41 mouse cellular contexts compared by ENCODE assay signal in genomic region chr14:51015780-51016179, GRCm38 (mm10). TPM values are rescaled to one million over a fixed set of nuclear protein-coding genes. Genes with fewer than 3 reads are reported as not detected.
"Had no signal": no experiment of that assay in that cellular context is flagged by ENCODE, and none has a peak within 500 bp of the region (broad histone marks: within the 10 kb centered on the region; RNA-seq: fewer than 3 reads in every experiment).

No protein-coding gene starts in this region.

- H3K27ac ChIP-seq: limb, embryonic 10.5 days; limb, embryonic 12.5 days; limb, embryonic 13.5 days; limb, embryonic 15.5 days; liver, embryonic 12.5 days; liver, embryonic 13.5 days; liver, embryonic 14.5 days; liver, embryonic 15.5 days; lung, embryonic 15.5 days; macrophage; midbrain, embryonic 10.5 days; midbrain, embryonic 12.5 days; midbrain, embryonic 13.5 days; midbrain, embryonic 15.5 days; neural tube, embryonic 12.5 days had no signal

- H3K4me2 ChIP-seq: limb, embryonic 12.5 days; limb, embryonic 13.5 days; limb, embryonic 15.5 days; liver, embryonic 11.5 days; liver, embryonic 12.5 days; liver, embryonic 13.5 days; liver, embryonic 15.5 days; lung, embryonic 14.5 days; lung, embryonic 15.5 days; midbrain, embryonic 11.5 days; midbrain, embryonic 12.5 days; midbrain, embryonic 13.5 days; midbrain, embryonic 15.5 days; neural tube, embryonic 12.5 days had no signal

- H3K4me1 ChIP-seq: limb, embryonic 10.5 days; limb, embryonic 12.5 days; limb, embryonic 13.5 days; limb, embryonic 15.5 days; liver, embryonic 12.5 days; liver, embryonic 13.5 days; liver, embryonic 15.5 days; lung, embryonic 15.5 days; megakaryocyte, embryonic 14.5 days; midbrain, embryonic 10.5 days; midbrain, embryonic 12.5 days; midbrain, embryonic 13.5 days; midbrain, embryonic 15.5 days; neural tube, embryonic 12.5 days had no signal

- H3K27me3 ChIP-seq: limb, embryonic 12.5 days; limb, embryonic 13.5 days; limb, embryonic 15.5 days; liver, embryonic 12.5 days; liver, embryonic 13.5 days; liver, embryonic 15.5 days; lung, embryonic 15.5 days; megakaryocyte, embryonic 14.5 days; midbrain, embryonic 12.5 days; midbrain, embryonic 13.5 days; midbrain, embryonic 15.5 days; neural tube, embryonic 12.5 days had no signal

- H3K4me3 ChIP-seq: limb, embryonic 10.5 days; limb, embryonic 12.5 days; limb, embryonic 13.5 days; limb, embryonic 15.5 days; liver, embryonic 12.5 days; liver, embryonic 13.5 days; liver, embryonic 15.5 days; lung, embryonic 15.5 days; megakaryocyte, embryonic 14.5 days; midbrain, embryonic 10.5 days; midbrain, embryonic 12.5 days; midbrain, embryonic 13.5 days; midbrain, embryonic 15.5 days; myocyte; neural tube, embryonic 12.5 days had no signal

- H3K9me3 ChIP-seq: limb, embryonic 10.5 days; limb, embryonic 13.5 days; limb, embryonic 15.5 days; liver, embryonic 12.5 days; liver, embryonic 13.5 days; liver, embryonic 15.5 days; lung, embryonic 15.5 days; midbrain, embryonic 10.5 days; midbrain, embryonic 12.5 days; midbrain, embryonic 13.5 days; midbrain, embryonic 15.5 days; neural tube, embryonic 12.5 days had no signal

- ATAC-seq: liver, embryonic 12.5 days; liver, postnatal 0 days; lung, postnatal 0 days; midbrain, embryonic 13.5 days; midbrain, embryonic 15.5 days; midbrain, embryonic 16.5 days had no signal

- H3K36me3 ChIP-seq: limb, embryonic 10.5 days; limb, embryonic 12.5 days; limb, embryonic 13.5 days; limb, embryonic 15.5 days; liver, embryonic 12.5 days; liver, embryonic 13.5 days; liver, embryonic 15.5 days; lung, embryonic 15.5 days; midbrain, embryonic 10.5 days; midbrain, embryonic 12.5 days; midbrain, embryonic 13.5 days; midbrain, embryonic 15.5 days; neural tube, embryonic 12.5 days had no signal

- H3K9ac ChIP-seq: limb, embryonic 12.5 days; limb, embryonic 13.5 days; limb, embryonic 15.5 days; liver, embryonic 12.5 days; liver, embryonic 13.5 days; liver, embryonic 14.5 days; liver, embryonic 15.5 days; liver, postnatal 0 days; lung, embryonic 14.5 days; lung, embryonic 15.5 days; midbrain, embryonic 12.5 days; midbrain, embryonic 13.5 days; midbrain, embryonic 15.5 days; neural tube, embryonic 12.5 days had no signal

RNA-seq across cellular contexts. Expression of gene Rnase10, which starts 8.2 kb away (rescaled TPM):
- total RNA-seq: megakaryocyte, adult 5-6 weeks; megakaryocyte-erythroid progenitor cell, adult 5-6 weeks; midbrain, postnatal 0 days; monocyte, adult 5-6 weeks had no signal
- polyA plus RNA-seq: limb, embryonic 10.5 days; limb, embryonic 11.5 days; limb, embryonic 12.5 days; limb, embryonic 13.5 days; liver, embryonic 11.5 days; liver, embryonic 13.5 days; liver, embryonic 14.5 days; liver, postnatal 0 days; lung, embryonic 14.5 days; macrophage; midbrain, embryonic 10.5 days; midbrain, embryonic 11.5 days; midbrain, embryonic 12.5 days; midbrain, embryonic 13.5 days; midbrain, embryonic 14.5 days; midbrain, embryonic 15.5 days; midbrain, embryonic 16.5 days; midbrain, postnatal 0 days; neural tube, embryonic 11.5 days; neural tube, embryonic 12.5 days had no signal

RNA-seq across cellular contexts. Expression of gene Rnase9, which starts 25.9 kb away (rescaled TPM):
- total RNA-seq: left cerebral cortex, postnatal 10 days; left cerebral cortex, postnatal 14 days; left cerebral cortex, postnatal 25 days; left cerebral cortex, postnatal 36 days; left cerebral cortex, postnatal 4 days; liver, adult 2 months; megakaryocyte progenitor cell, adult 5-6 weeks; megakaryocyte-erythroid progenitor cell, adult 5-6 weeks; midbrain, postnatal 0 days; monocyte, adult 5-6 weeks had no signal
- polyA plus RNA-seq: limb, embryonic 10.5 days; limb, embryonic 11.5 days; limb, embryonic 12.5 days; limb, embryonic 13.5 days; limb, embryonic 14.5 days; limb, embryonic 15.5 days; liver, adult 2 months; liver, embryonic 11.5 days; liver, embryonic 12.5 days; liver, embryonic 13.5 days; liver, embryonic 14.5 days; liver, embryonic 15.5 days; liver, embryonic 16.5 days; liver, postnatal 0 days; lung, adult 2 months; lung, embryonic 14.5 days; lung, embryonic 15.5 days; lung, embryonic 16.5 days; lung, postnatal 0 days; macrophage; midbrain, embryonic 10.5 days; midbrain, embryonic 11.5 days; midbrain, embryonic 12.5 days; midbrain, embryonic 13.5 days; midbrain, embryonic 14.5 days; midbrain, embryonic 15.5 days; midbrain, embryonic 16.5 days; midbrain, postnatal 0 days; myocyte; neural tube, embryonic 11.5 days; neural tube, embryonic 12.5 days had no signal

RNA-seq across cellular contexts. Expression of gene Rnase11, which starts 34.2 kb away (rescaled TPM):
- total RNA-seq: left cerebral cortex, postnatal 10 days; left cerebral cortex, postnatal 14 days; left cerebral cortex, postnatal 25 days; left cerebral cortex, postnatal 36 days; left cerebral cortex, postnatal 4 days; liver, adult 2 months; megakaryocyte progenitor cell, adult 5-6 weeks; megakaryocyte, adult 5-6 weeks; megakaryocyte-erythroid progenitor cell, adult 5-6 weeks; midbrain, postnatal 0 days; monocyte, adult 5-6 weeks had no signal
- polyA plus RNA-seq: limb, embryonic 10.5 days; limb, embryonic 11.5 days; limb, embryonic 12.5 days; limb, embryonic 13.5 days; limb, embryonic 14.5 days; limb, embryonic 15.5 days; liver, adult 2 months; liver, embryonic 11.5 days; liver, embryonic 12.5 days; liver, embryonic 13.5 days; liver, embryonic 14.5 days; liver, embryonic 15.5 days; liver, embryonic 16.5 days; liver, postnatal 0 days; lung, adult 2 months; lung, embryonic 14.5 days; lung, embryonic 15.5 days; lung, embryonic 16.5 days; lung, postnatal 0 days; macrophage; midbrain, embryonic 10.5 days; midbrain, embryonic 11.5 days; midbrain, embryonic 12.5 days; midbrain, embryonic 13.5 days; midbrain, embryonic 14.5 days; midbrain, embryonic 15.5 days; midbrain, embryonic 16.5 days; midbrain, postnatal 0 days; myocyte; neural tube, embryonic 11.5 days; neural tube, embryonic 12.5 days had no signal

RNA-seq across cellular contexts. Expression of gene Rnase12, which starts 41.7 kb away (rescaled TPM):
- total RNA-seq: left cerebral cortex, postnatal 10 days; left cerebral cortex, postnatal 14 days; left cerebral cortex, postnatal 25 days; left cerebral cortex, postnatal 36 days; left cerebral cortex, postnatal 4 days; liver, adult 2 months; midbrain, postnatal 0 days; monocyte, adult 5-6 weeks had no signal
- polyA plus RNA-seq: limb, embryonic 10.5 days; limb, embryonic 11.5 days; limb, embryonic 12.5 days; limb, embryonic 13.5 days; limb, embryonic 15.5 days; liver, adult 2 months; lung, adult 2 months; lung, embryonic 14.5 days; lung, embryonic 15.5 days; lung, embryonic 16.5 days; macrophage; midbrain, embryonic 10.5 days; midbrain, embryonic 11.5 days; midbrain, embryonic 12.5 days; midbrain, embryonic 13.5 days; midbrain, embryonic 15.5 days; midbrain, embryonic 16.5 days; midbrain, postnatal 0 days; myocyte; neural tube, embryonic 11.5 days; neural tube, embryonic 12.5 days had no signal

RNA-seq across cellular contexts. Expression of gene Olfr750, which starts 58.5 kb away (rescaled TPM):
- total RNA-seq: left cerebral cortex, postnatal 10 days; left cerebral cortex, postnatal 14 days; left cerebral cortex, postnatal 25 days; left cerebral cortex, postnatal 36 days; left cerebral cortex, postnatal 4 days; liver, adult 2 months; megakaryocyte progenitor cell, adult 5-6 weeks; megakaryocyte, adult 5-6 weeks; megakaryocyte-erythroid progenitor cell, adult 5-6 weeks; midbrain, postnatal 0 days; monocyte, adult 5-6 weeks had no signal
- polyA plus RNA-seq: limb, embryonic 10.5 days; limb, embryonic 11.5 days; limb, embryonic 12.5 days; limb, embryonic 14.5 days; limb, embryonic 15.5 days; liver, adult 2 months; liver, embryonic 11.5 days; liver, embryonic 12.5 days; liver, embryonic 13.5 days; liver, embryonic 14.5 days; liver, embryonic 15.5 days; liver, embryonic 16.5 days; liver, postnatal 0 days; lung, embryonic 14.5 days; lung, embryonic 15.5 days; lung, embryonic 16.5 days; macrophage; midbrain, embryonic 10.5 days; midbrain, embryonic 11.5 days; midbrain, embryonic 14.5 days; midbrain, embryonic 16.5 days; myocyte; neural tube, embryonic 11.5 days; neural tube, embryonic 12.5 days had no signal
